Mouse (Mus musculus): ENCODE results near the gene Srp72.

The Srp72 gene

GRCm38 (mm10) chr5:77044362-77044761, 69.9 kb downstream of the Srp72 start:
- no peak for DNase-seq (ENCODE audit: low spot score in 2 of 2)

Data from urinary bladder, adult 18-20 months (tissue).